Mouse (Mus musculus): Measurements from ENCODE around the gene Snx25.
"Not testable (repeated sequence)": the region's sequence is repeated elsewhere in the genome, so short reads cannot be mapped to it uniquely, and the experiment has no call there.

Snx25 gene

DNA sequence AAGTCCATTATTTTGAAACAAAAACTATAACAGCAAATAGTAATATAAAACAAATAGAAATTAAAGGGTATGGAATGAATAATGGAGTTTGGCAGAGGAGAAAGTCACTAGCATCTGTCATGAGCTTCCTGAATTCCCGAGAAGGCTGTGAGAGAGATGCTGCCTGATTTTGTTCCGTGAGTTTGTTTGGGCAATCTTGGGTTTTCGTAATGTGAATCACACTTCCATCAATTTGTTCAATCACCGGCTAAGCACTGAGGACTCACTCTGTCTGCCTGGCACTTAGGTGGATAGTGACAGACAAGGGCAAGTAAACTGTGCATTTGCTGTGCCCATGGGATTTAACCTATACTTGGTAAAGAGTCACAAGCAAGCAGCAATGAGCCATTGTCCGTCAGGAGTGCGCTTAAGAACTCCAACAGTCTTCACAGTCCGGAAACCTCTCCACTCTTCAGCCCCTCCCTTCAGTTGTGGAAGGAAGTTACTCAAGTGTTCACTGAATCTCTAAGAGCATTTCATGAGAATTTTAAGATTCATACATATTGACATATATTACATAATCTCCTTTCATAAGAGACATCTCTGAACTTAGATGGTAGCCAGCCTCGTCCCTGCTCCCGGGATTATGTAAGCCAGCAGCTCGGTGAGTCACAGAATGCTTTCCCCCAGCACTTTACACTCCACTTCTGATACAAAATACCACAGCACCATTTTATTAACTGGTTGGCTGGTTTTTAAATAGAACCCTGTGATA lies 13.9 kb downstream of the Snx25 start:
- DNase-seq (ENCODE audit: inconsistent age in 2 of 2, low spot score in 1 of 2), result peak; percentile 33 to 64

DNA sequence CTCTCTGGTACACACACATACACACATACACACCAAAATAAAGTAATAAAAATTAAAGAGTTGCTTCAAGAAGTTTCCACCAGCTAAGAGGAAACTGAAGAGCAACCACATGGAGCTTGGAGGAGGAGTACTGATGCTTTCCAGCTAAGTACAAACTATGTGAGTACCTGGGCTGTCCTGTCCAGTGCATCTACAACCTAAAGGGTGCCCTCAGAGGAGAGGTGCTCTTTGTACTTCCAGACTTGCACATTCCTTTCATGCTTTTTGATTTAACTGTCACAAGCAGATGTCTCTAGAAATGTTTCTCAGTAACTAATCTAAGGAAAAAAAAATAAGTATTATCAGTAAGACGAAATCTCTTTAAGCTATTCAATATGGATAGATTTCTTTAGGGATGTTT lies 14.6 kb downstream of the Snx25 start:
- DNase-seq (ENCODE audit: inconsistent age in 2 of 2, low spot score in 1 of 2), result no peak

DNA sequence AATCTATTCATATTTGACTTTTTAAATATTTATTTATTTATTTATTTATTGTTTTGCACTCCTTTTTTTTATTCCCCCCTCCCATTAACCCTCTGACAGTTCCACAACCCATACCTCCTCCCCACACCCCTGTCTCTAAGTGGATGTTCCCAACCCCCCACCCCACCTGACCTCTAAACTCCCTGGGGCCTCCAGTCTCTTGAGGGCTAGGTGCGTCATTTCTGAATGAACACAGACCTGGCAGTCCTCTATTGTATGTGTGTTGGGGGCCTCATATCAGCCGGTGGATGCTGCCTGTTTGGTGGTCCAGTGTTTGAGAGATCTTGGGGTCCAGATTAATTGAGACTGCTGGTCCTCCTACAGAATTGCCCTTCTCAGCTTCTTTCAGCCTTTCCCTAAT lies 16.4 kb downstream of the Snx25 start:
- DNase-seq (ENCODE audit: inconsistent age in 2 of 2, low spot score in 1 of 2), result not testable (repeated sequence)

DNA sequence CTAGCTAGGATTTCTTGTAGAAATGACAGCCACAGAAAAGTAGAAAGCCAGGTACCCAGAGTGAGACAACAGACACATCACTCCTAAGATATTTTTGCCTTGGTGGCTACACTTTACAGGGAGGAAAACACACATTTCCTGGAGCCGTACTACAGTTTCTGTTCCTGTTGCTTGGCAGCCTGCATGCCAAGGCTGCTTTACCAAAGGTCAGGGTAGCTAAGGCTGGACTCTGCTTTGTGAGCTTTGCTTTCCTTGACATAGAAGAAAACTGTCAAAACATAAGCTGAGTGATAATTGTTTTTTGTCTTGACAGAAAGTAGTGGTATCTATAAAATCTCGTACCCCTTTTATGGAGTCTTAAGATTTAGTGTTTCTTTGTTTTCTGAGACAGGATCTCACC lies 21.5 kb downstream of the Snx25 start:
- DNase-seq (ENCODE audit: inconsistent age in 2 of 2, low spot score in 1 of 2), result peak in 1 of 2 experiments; percentile 62

DNA sequence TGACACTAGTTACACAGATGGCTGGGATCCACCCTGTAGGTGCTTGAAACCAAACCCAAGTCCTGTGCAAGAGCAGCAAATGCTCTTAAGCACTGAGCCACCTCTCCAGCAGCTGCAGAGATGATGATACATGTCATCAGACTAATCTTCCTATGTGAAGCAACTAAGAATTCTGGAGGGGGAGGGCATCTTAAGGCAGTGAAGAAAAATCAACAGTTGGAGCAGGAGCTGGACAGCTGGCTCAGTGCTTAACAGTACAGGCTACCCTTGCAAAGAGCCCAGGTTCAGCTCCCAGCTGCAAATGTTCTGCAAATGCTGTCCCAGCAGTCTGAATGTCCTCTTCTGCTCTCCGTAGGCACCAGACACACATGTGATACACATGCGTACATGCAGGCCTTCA lies 29.5 kb downstream of the Snx25 start:
- no peak for DNase-seq (ENCODE audit: inconsistent age in 2 of 2, low spot score in 1 of 2)

DNA sequence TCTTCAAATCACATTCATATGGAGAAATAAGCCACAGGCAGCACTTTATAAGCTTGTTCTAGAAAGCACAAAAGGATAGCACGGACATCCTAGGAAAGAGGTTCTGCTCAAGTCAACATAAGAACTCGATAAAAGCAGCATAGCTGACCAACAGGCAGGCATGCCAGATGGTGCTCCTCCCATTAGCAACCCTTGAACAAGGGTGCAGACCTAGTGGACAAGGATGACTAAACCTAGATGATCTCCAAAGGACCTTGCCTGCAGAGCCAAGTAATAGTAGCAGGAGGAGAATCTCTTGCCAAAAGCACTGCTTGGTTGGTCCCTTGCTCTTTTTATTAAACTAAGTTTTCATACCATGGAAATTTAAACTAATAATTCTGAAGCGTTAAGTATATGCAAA lies 32.8 kb downstream of the Snx25 start:
- DNase-seq (ENCODE audit: inconsistent age in 2 of 2, low spot score in 1 of 2), result no peak

DNA sequence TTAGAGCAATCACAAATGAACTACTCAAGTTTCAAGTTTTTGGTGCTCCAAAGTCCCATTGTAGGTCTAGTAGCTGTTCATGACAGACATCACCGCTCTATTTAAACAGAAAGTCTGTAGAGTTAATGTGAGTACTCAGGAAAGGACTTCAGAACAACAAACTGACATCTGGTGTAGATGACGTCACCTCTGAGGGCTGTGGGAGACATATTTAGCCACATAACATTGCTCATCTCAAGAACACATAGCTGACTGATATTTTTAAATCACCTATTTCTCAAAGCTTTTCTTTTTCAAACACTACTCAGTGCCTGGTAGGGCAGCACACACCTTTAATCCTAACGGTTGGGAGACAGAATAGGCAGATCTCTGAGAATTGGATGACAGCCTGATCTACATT lies 34.8 kb downstream of the Snx25 start:
- DNase-seq (ENCODE audit: inconsistent age in 2 of 2, low spot score in 1 of 2), result no peak

DNA sequence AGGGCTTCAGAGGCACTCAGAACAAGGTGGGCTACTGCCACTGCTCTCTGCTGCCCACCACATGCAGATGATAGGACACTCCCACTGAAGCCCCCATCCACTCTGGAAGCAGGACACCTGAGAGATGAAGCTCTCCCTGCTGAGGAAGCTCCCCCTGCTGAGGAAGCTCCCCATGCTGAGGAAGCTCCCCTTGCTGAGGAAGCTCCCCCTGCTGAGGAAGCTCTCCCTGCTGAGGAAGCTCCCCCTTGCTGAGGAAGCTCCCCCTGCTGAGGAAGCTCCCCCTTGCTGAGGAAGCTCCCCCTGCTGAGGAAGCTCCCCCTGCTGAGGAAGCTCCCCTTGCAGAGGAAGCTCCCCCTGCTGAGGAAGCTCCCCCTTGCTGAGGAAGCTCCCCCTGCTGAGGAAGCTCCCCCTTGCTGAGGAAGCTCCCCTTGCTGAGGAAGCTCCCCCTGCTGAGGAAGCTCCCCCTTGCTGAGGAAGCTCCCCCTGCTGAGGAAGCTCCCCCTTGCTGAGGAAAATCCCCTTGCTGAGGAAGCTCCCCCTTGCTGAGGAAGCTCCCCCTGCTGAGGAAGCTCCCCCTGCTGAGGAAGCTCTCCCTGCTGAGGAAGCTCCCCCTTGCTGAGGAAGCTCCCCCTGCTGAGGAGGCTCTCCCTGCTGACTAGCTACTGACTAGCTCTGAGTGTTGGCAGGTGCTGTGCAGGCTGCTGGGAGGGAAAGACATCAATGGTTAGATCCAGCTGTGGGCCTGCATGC lies 38.4 kb downstream of the Snx25 start:
- DNase-seq (ENCODE audit: inconsistent age in 2 of 2, low spot score in 1 of 2), result not testable (repeated sequence)

DNA sequence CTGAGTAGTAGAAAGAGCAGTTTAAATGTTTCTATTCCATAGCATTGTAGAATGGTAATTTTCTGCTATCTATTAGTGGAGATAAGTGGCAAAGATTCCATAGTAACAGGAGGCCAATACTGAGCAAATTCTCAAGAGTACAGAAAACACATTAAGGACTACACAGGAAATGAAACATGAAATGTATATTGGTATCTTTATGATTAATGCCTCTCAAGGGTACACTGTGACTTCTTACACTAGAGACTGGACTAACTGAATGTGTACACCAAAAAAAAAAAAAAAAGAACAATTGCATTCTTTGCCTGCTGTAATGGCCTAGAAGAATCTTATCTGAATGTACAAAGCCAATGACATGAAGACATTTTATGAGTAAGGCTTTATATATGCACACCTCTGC lies 44.3 kb downstream of the Snx25 start:
- no peak for DNase-seq (ENCODE audit: inconsistent age in 2 of 2, low spot score in 1 of 2)

DNA sequence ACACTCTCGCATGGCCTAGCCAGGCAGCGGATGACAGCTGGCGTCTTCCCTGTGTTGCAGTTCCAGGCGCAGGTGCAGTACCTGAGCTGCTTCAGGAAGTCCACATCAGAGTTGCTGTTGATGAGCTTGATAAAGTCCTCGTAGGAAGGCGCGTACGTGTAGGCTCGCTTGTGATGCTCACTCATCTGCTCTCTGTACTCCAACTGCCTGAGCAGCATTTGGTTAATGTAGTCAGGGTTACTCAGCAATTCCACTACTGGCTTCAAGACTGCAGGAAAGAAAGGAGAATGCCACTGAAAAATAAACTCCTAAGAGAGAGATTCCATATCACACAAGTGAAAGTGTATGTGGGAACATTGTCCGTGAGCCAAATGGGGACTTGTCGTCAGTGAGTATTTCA lies 48.5 kb downstream of the Snx25 start:
- no peak for DNase-seq (ENCODE audit: inconsistent age in 2 of 2, low spot score in 1 of 2)

DNA sequence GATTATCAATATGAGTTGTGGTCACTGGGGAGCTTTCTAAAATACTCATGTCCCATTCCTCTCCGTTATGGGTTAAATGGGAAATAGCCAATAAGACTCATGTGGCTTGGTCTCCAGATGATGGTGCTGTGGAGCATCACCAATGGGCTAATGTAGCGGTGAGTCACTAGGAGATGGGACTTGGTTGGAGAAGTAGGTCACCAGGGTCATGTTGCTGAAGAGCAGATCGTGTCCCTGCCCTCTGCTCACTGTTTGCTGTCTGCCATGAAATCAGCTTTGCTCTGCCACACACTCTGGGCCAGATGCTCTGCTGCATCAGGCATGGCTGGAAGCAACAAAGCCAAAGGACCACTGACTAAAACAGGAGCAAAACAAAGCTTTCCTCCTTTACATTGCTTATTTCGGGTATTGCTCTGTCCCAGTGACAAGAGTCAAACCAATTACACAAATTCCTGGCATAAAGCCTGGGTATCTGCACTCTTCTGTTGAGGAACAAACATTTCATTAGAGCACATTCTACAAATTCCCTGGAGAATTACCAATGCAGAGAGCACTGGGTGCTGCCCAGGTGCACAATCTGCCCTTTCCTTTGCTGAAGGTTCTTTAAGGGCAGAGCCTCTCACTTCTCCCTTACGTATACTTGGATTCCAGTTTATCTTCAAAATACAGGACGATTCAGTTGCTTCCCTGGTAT lies 59.1 kb downstream of the Snx25 start:
- DNase-seq (ENCODE audit: inconsistent age in 2 of 2, low spot score in 1 of 2), result peak; percentile 28 to 71

DNA sequence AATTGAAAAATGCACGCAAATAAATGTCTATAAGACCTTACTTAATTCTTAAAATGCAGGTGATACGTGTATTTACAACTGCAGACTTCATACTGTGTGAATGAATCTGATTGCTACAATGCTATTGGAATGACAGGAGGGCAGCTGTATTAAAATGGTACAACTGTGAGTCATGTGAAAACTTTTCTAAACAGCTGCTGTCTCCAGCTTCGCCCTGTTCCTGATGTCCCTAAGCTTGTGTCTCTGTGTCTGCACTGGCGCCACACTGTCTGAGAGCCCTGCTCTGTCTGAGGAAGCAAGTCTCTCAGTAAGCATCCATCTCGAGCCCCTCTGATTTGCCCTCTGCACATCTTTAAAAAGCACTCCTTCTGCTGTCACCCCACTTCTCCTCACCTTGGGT lies 68.8 kb downstream of the Snx25 start:
- DNase-seq (ENCODE audit: inconsistent age in 2 of 2, low spot score in 1 of 2), result no peak

DNA sequence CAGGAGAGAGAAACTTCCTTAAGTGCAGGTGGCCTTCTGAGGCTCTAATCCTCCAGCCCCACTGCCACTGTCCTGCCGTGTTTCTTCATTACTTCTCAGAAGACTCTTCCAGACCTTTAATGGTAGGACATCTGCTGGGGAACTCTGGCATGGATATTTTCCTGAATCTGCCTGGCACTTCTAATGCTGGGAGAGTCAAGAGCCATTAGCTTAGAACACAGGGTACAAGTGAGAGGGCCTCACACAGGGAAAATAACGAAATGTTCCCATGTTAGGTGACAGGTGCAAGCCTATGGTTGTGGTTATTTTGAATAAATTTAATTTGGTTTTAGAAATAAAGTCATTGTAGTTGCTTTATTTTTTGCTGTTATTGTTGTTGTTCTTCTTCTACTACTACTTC lies 70.9 kb downstream of the Snx25 start:
- DNase-seq (ENCODE audit: inconsistent age in 2 of 2, low spot score in 1 of 2), result no peak

DNA sequence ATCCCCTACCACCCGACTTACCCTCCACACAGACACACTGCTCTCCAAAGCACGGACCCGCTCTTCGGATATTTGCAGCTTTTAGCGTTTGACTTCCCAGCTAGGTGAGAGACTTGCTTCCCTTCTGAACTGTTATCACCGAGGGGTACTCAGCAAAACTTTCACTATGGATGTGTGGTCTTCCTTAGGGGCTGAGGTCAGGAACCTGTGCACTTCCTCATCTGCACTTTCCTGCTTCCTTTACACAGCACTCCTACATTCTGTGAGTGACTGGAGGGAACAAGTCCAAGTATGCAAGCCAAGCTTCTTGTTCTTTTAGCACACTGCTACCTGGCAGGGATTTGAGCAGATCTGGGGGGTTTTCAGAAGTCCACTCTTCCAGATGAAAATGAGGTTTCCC lies 73.1 kb downstream of the Snx25 start:
- no peak for DNase-seq (ENCODE audit: inconsistent age in 2 of 2, low spot score in 1 of 2)

DNA sequence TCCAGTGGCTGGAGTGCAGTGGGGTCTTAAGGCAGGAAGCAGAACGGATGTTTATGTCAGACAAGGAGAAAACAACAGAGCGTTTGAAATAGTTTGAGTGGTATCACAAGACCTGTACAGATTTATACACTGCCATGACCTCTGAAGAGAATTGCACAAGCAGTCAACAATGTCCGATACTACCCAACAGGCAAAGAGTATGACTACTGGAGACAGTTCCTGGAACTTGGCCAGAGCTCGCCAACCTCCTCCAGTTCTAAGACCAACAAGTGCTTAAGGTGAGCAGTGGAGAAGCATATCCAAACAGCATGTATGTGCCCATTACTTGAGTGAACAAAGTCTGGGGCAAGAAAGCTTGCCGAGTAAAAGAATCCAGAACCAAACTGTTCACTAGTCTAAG lies 76.7 kb downstream of the Snx25 start:
- DNase-seq (ENCODE audit: inconsistent age in 2 of 2, low spot score in 1 of 2), result no peak

DNA sequence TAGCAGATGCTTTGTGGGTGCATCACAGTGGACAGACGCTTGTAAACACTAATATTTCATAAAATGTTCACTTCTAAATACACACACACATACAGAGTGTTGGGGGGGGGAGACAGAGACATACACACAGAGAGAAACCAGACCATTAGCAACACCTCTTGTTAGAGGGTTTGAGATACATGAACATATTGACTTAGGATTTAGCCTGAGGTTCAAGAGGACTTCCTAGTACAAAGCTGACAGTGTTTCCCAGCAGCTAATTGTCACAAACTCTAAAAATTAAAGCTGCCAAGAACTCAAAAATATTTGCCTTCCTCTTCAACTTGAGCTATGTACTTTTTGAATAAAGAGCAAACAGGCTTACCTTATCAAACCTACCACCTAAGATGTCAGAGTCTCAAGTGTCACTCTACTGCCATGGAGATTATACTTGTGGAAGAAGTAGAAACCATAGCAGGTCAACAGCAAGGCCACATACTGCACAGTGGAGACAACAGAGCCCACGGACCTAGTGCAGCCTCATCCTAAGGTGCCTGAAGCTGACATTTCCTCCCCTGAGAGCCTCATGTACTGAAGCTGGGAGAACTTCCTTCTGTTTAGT lies 78.3 kb downstream of the Snx25 start:
- no peak for DNase-seq (ENCODE audit: inconsistent age in 2 of 2, low spot score in 1 of 2)

DNA sequence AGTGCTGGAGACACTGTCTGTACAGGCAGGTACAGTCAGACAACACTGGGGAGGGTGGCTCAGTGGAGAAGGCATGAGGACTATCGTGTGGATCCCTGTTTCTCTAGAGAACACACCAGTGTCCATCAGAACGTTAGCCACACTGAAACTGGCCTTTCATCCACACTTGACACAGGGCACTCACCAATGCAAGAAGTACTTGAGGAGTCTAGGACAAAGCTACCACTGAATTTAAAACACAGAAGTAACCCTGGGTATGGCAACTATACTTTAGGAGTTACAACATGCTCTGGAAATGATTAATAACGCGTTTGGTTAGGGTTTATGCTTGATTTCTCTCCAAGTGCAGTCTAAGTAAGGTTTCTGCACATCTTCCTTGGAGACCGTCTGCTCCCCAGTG lies 79.2 kb downstream of the Snx25 start:
- no peak for DNase-seq (ENCODE audit: inconsistent age in 2 of 2, low spot score in 1 of 2)

DNA sequence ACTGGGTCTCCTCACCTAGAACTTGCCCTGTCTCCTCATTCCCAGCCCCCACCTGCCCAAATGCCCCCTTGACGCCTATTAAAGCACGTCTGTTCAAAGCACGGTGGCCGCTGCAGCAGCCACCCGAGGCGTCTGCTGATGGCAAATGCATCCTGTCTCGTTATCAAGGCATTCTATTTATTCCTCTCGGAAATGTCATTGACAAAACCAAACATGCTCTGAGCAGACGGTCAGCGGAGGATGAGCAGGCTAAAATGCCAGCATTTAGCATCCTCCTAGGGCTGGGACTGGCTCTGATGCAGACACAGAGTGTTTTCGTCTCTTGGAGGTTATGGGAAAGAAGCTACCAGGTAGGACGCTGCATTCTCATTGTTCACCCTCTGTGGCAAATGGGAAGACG lies 111.7 kb downstream of the Snx25 start:
- no peak for DNase-seq (ENCODE audit: inconsistent age in 2 of 2, low spot score in 1 of 2)

DNA sequence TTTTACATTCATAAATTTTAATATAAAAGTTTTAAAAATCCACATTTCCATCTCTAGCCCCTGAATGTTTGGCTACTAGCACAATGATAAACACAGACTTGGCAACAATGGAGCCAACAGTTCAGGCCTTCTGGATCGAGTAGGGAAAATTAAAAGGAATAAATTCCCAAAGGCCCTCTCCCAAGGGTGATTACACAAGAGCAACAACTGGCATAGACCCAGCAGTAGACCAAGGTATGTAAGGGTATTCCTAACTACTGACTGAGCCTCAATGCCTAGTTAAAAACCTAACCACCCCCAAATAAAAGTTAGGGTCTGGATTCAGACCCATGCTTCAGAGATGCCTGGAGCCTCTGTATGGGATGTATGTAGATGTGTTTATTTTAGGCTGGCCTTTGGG lies 112.3 kb downstream of the Snx25 start:
- DNase-seq (ENCODE audit: inconsistent age in 2 of 2, low spot score in 1 of 2), result peak in 1 of 2 experiments; percentile 43

DNA sequence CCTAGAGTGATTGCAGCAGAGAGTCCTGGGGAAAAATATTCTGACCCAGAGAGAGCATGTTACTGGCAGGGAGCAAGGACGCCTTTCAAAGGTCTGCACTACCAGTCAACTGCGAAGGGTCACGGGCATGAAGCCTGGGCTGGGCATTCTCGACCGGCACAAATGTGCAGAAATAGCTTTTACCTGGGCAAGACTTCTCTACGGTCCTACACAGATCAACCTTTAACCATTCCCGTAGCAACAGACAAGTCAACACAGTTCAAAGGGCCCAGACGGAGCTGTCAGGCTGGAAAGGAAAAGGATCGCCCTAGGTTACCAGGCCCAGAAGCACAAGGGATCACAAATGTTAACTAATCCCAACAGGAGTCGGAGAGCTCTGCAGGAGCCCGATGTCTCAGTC lies 115.7 kb downstream of the Snx25 start:
- no peak for DNase-seq (ENCODE audit: inconsistent age in 2 of 2, low spot score in 1 of 2)

DNA sequence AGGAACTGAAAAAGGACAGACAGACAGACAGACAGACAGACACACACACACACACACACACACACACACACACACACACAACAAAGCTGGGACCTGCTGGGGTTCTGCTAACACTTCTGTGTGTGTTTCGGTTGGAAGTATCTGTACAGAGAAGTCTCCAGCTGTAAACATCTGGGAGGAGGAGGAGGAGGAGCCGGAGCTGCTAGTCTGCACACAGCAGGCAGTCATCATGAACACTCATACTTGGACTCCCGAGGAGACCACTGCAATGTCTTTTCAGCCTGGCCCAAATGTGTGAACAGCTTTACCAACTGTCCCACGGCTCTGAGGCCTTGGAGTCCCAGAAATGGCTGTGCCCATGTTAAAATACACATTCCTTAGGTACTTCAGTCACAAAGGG lies 127.6 kb downstream of the Snx25 start:
- no peak for DNase-seq (ENCODE audit: inconsistent age in 2 of 2, low spot score in 1 of 2)

DNA sequence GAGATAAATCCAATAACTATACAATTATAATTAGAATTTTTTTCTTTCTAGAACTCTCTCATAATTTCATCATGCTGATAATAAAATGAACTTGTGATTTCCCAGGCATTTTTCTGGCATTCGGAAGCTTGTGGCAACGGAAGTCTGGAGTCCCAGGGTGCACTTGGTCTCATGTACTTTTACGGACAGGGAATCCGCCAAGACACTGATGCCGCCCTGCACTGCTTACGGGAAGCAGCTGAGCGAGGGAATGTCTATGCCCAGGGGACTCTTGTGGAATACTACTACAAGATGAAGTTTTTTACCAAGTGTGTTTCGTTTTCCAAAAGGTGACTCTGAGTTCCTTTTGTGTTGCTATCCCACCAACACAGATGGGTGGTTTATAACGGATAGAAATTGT lies 129.2 kb downstream of the Snx25 start:
- DNase-seq (ENCODE audit: inconsistent age in 2 of 2, low spot score in 1 of 2), result no peak

All from adrenal gland, adult (tissue).